Mouse (Mus musculus) hindbrain, embryonic 16.5 days (tissue): ENCODE data around the gene Exd2. TPM values are rescaled to one million over a fixed set of nuclear protein-coding genes. Genes with fewer than 3 reads are reported as not detected.

Source experiments
- ATAC-seq: fragments of 200-750 bp; cut with Nextera tagmentation; 2 replicates; pipeline ENCODE4 v1.8.0; 2017; ENCODE audit warnings: moderate TSS enrichment, moderate library complexity
- H3K27ac ChIP-seq: fragments of 300-500 bp; sonication (generic); 2 replicates; pipeline ENCODE4 v1.5.1; 2014; ENCODE audit warnings: low read depth, mild to moderate bottlenecking, control low read depth, low read length, moderate library complexity
- H3K27me3 ChIP-seq: fragments of 300-500 bp; sonication (generic); replicated peaks from 2 replicates; pipeline ENCODE4 v1.6.1; 2014; ENCODE audit warnings: low read length; ENCODE audit not compliant: control insufficient read depth, insufficient read depth
- H3K36me3 ChIP-seq: fragments of 300-500 bp; sonication (generic); 2 replicates; pipeline ENCODE4 v1.6.1; 2014; ENCODE audit warnings: mild to moderate bottlenecking, low read length, moderate library complexity, mixed read lengths; ENCODE audit not compliant: control insufficient read depth, insufficient read depth
- H3K4me1 ChIP-seq: fragments of 300-500 bp; sonication (generic); 2 replicates; pipeline ENCODE4 v1.6.1; 2014; ENCODE audit warnings: low read depth, low read length; ENCODE audit not compliant: control insufficient read depth, insufficient read depth
- H3K4me2 ChIP-seq: fragments of 300-500 bp; sonication (generic); 2 replicates; pipeline ENCODE4 v1.6.1; 2014; ENCODE audit warnings: mild to moderate bottlenecking, low read length, control low read depth, moderate library complexity
- H3K4me3 ChIP-seq: fragments of 300-500 bp; sonication (generic); 2 replicates; pipeline ENCODE4 v1.5.1; 2014; ENCODE audit warnings: mild to moderate bottlenecking, low read length, control low read depth, moderate library complexity
- H3K9ac ChIP-seq: fragments of 300-500 bp; sonication (generic); 2 replicates; pipeline ENCODE4 v1.6.1; 2014; ENCODE audit warnings: low read depth, mild to moderate bottlenecking, control low read depth, low read length, moderate library complexity
- H3K9me3 ChIP-seq: fragments of 300-500 bp; sonication (generic); 2 replicates; pipeline ENCODE4 v1.6.1; 2014; ENCODE audit warnings: mild to moderate bottlenecking, low read length, moderate library complexity; ENCODE audit not compliant: control insufficient read depth
- WGBS: fragments of 180-500 bp; shearing (Covaris S2); extraction: QIAGEN DNeasy Blood & Tissue Kit; methylation state at CpG from one replicate; pipeline ENCODE4 v1.1.7; 2014; 5-methylcytosine and 5-hydroxymethylcytosine counted together
- polyA plus RNA-seq: library from polyadenylated mRNA; unstranded; fragments of >200 nt; fragmentation: Nextera tagmentation; extraction: Ambion mirVana; gene quantifications from 2 replicates; pipeline ENCODE4 v1.2.1, GENCODE M21; 2015

Gene Exd2
- polyA plus RNA-seq, 1 experiment from 2014 or later: 45.0 TPM

DNA sequence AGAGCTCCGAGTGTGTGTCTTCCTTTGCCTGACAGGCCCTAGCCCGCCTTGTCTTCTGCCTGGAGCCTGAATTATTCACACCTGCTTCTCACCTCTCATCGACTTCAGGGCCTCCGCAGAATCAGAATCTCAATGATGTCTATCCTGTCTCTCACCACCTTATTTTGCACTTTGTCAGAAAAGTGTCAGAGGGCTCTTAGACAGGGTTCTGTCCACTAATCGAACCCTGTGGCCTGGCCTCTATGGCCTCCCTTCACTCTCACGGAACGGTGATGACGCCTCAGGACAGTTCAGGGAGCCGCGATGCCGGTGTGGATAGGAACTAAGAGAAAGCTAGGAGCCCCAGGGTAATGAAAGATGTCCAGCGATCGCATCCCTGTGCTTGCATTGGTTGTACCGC is 55.1 kb downstream of the Exd2 start, which contains the start of gene Galnt16:
Galnt16 (plus strand) TSS at position 301 of the 400 bp plus-strand sequence.
- peak within 1 kb of the TSS; percentile 71 for H3K4me2 ChIP-seq
- 4% methylated on average over 14 of the region's 14 CpGs for WGBS
- H3K9me3 ChIP-seq: no peaks in the 10 kb centered on the region
- peaks cover 6% of the 10 kb centered on the region for H3K27me3 ChIP-seq
- H3K9ac ChIP-seq: peak within 1 kb of the TSS; percentile 70
- no peaks in the 10 kb centered on the region for H3K36me3 ChIP-seq
- peak within 1 kb of the TSS; percentile 84 for H3K27ac ChIP-seq
- ATAC-seq: no peak
- peak within 1 kb of the TSS; percentile 67 for H3K4me3 ChIP-seq
- peaks cover 12% of the 10 kb centered on the region for H3K4me1 ChIP-seq

DNA sequence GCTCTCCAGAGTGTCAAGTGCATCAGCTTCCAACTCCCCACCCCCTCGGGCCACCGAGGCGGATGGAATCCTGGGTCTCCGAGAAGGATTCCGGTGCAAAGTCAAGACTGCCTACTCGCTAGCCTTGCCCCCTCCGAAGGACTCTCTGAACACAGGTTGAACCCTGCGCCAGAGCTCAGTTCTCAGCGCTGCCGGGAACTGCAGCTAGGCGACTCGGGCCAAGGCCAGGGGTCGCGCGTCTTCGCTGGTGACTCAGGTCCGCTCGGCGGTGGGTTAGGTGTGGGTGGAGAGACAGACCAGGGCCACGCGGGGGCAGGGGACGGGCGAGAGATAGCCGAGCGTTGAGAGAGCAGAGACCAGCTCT is 55.5 kb downstream of the Exd2 start:
- Histone ChIP-seq H3K27ac (peak overlapping the region; percentile 84), H3K9ac (peak overlapping the region; percentile 70), H3K4me1 (peaks cover 12% of the 10 kb centered on the region), H3K9me3 (no peaks in the 10 kb centered on the region), H3K27me3 (peaks cover 6% of the 10 kb centered on the region), H3K4me3 (peak overlapping the region; percentile 67), H3K36me3 (no peaks in the 10 kb centered on the region), H3K4me2 (peak overlapping the region; percentile 71)
- ATAC-seq: peak; percentile 58
- WGBS: 0% methylated on average over 19 of the region's 25 CpGs

DNA sequence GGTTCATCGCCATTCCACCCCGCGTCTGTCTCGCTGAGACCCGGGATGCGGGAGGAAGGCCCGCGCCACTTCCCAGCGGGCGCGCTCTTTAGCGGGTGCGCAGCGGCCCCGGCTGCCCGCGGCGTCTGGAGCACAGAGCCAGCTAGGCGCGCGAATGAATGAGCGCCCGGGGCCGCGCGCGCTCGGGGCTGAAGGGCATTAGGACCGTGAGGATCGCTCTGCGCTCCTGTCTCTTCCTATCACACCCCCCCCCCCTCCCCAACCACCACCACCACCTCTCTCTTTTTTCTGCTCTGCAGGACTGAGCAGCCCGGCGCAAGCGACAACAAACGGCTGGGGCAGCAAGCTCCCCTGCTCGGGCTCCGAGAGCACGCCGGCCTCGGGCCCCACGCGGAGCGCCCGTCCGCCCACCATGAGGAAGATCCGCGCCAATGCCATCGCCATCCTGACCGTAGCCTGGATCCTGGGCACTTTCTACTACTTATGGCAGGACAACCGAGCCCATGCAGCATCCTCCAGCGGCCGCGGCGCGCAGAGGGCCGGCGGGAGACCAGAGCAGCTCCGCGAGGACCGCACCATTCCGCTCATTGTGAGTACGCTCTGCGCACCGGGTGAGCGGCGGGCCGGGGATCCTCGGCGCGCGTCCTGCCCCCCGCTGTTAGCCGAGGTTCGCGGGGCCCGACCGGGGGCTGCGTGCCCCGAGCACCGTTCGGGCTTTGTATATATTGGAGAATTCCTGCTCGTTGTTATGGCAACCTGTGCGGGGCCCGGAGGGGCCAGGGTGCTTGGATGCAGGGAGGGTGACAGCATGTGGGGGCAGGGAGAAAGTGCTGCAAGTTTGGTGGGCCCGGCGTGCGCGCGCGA is 56.1 kb downstream of the Exd2 start:
- H3K27me3 ChIP-seq: peaks cover 6% of the 10 kb centered on the region
- WGBS: under 1% methylated on average over 81 of the region's 90 CpGs
- H3K4me2 ChIP-seq: peak overlapping the region; percentile 71
- H3K4me1 ChIP-seq: peaks cover 12% of the 10 kb centered on the region
- peak overlapping the region; percentile 67 for H3K4me3 ChIP-seq
- H3K36me3 ChIP-seq: no peaks in the 10 kb centered on the region
- peak overlapping the region; percentile 84 for H3K27ac ChIP-seq
- peak overlapping the region; percentile 70 for H3K9ac ChIP-seq
- peak; percentile 83 for ATAC-seq
- H3K9me3 ChIP-seq: no peaks in the 10 kb centered on the region

DNA sequence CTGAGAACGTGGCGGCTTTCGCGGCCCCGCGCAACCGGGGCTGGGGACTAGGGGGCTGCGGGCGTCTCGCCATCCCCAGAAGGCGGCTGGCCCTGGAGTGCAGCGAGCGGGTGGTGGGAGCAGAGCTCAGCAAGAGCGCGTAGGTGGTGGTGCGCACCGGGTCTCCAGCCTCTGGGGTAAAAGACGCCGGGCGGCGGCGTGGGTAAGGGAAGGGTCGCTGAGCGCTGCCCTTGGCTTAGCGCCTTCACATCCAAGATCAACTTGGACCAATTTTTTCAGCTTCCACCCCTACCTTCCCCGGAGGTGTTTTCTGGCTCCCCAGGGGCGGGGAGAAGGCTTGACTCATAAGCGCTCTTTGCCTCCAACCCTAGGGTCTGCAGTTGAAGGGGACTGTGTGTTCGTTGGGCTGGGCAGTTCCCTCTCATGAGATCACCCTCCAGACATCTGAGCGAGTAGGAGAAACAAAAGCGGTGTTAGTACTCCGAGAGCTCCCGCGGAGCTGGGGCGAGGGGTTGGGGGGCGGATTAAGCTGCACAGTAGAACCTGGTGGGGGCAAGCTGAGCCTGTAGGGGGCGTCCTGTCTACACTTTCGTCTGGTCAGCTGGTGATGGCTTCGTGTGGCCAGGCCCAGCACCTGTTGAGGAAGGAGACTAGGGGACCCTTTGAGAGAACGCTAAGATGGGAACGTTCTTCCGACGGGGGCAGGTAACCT is 56.9 kb downstream of the Exd2 start:
- under 1% methylated on average over 41 of the region's 43 CpGs for WGBS

DNA sequence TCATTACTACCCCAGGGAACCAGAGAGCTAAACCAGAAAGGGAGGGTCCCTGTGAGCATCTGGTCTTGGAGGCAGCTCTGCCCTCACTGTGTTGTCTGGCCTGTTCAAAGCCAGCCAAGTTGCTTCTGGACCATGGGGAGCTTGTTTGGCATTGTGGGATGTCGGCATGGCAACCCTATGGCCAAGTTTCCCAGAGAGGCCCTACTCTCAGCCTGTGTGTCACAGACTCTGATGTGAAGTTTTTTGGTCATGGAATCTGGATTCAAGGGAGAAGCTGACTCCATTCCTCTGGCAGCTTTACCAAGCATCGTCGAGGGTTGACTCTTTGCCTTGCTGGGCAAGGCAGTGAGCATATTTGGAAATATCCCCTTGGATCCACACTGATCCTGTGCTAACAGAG is 59.1 kb downstream of the Exd2 start:
- no peaks in the 10 kb centered on the region for H3K9me3 ChIP-seq
- 65% methylated on average over 3 of the region's 3 CpGs for WGBS
- ATAC-seq: peak; percentile 35; the same call in 1 of the 2 replicates
- H3K4me2 ChIP-seq: no peak overlapping the region
- H3K36me3 ChIP-seq: no peaks in the 10 kb centered on the region
- H3K4me1 ChIP-seq: peaks cover 19% of the 10 kb centered on the region
- H3K4me3 ChIP-seq: no peak overlapping the region
- no peak overlapping the region for H3K27ac ChIP-seq
- H3K27me3 ChIP-seq: peaks cover 1% of the 10 kb centered on the region
- H3K9ac ChIP-seq: no peak overlapping the region

More for the DNA sequence above, 56.9 kb downstream of the Exd2 start:
- Histone ChIP-seq H3K4me1 (peaks cover 12% of the 10 kb centered on the region), H3K9me3 (no peaks in the 10 kb centered on the region), H3K9ac (peak overlapping the region; percentile 70), H3K27me3 (peaks cover 6% of the 10 kb centered on the region), H3K27ac (peak overlapping the region; percentile 84), H3K36me3 (no peaks in the 10 kb centered on the region), H3K4me3 (peak overlapping the region; percentile 67), H3K4me2 (peak overlapping the region; percentile 71)
- ATAC-seq: peak; percentile 50

DNA sequence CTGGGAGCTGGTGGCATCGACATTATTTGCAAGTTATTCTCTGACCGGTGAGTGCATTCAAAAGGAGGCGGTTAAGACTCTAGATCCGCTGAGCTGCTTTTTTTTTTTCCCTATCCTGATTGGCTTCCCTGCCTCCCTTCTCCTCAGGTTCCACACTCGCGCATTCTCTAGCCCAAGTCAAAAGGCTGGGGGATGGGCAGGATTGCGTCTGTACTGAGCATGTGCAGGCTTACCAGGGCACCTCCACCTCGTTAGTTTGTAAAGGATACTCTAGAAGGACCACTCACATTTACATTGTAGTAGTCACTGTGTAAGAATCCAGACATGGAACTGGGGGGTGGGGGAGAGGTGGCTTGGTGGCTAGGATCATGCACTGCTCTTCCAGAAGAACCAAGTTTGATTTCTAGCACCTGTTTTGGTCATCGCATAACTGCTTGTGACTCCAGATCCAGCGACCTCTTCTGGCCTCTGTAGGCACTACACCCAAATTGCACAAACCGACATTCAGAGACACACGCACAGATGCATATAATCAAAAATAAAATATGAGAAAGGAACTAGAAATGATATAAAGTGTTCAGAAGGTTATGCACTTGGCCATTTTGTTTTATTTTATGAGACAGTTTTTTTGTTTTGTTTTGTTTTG is 61.5 kb downstream of the Exd2 start:
- no peak for ATAC-seq

DNA sequence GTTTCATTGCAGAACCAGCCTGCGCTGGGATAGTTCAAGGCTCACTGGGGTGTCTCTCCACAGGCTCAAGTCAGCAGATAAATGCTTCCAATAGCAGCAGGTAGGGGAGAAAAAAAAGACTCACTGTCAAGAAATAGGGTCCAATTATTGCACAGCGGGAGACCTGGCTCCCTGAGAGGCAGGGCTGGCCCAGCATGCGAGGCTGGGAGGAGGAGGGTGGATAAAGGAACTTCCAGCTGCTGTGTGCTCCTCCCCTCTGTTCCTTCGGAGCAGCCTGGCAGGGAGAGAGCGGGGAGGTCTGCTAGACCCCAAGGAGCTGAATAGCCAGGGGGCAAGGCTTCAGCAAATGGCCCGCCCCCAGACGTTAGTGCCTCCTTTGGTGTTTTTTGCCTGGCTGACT is 62.6 kb downstream of the Exd2 start:
- Histone ChIP-seq H3K4me1 (peaks cover 19% of the 10 kb centered on the region), H3K27me3 (no peaks in the 10 kb centered on the region), H3K27ac (0 out of 2 replicates have a peak overlapping the region, but pooled peaks have one; percentile 10), H3K4me3 (no peak overlapping the region), H3K9ac (no peak overlapping the region), H3K4me2 (no peak overlapping the region), H3K9me3 (no peaks in the 10 kb centered on the region), H3K36me3 (no peaks in the 10 kb centered on the region)
- 19% methylated on average over 7 of the region's 7 CpGs for WGBS
- ATAC-seq: peak; percentile 40; the same call in 1 of the 2 replicates

More for the DNA sequence above, 61.5 kb downstream of the Exd2 start:
- no peak overlapping the region for H3K27ac ChIP-seq
- peaks cover 24% of the 10 kb centered on the region for H3K4me1 ChIP-seq
- H3K9me3 ChIP-seq: no peaks in the 10 kb centered on the region
- WGBS: 31% methylated on average over 12 of the region's 12 CpGs
- H3K9ac ChIP-seq: no peak overlapping the region
- no peak overlapping the region for H3K4me3 ChIP-seq
- H3K4me2 ChIP-seq: no peak overlapping the region
- H3K36me3 ChIP-seq: no peaks in the 10 kb centered on the region
- no peaks in the 10 kb centered on the region for H3K27me3 ChIP-seq

DNA sequence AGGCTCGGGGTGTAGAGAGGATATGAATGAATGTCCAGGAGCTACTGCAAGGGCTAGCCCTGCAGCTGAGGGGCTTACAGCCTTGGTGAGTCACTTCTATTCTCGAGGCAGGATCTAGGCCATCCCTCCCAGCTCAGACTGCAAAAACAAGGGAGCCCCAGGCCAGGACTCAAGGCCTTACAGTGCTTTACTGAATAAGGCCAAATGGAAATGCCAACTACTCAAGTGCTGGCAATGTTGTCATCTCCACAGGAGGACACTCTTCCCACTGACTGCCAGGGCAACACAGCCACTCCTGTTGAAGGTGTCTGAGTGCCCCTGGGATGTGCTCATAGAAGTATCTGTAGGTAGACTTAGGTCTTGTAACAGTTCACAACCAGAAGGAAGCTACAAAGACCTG is 63.6 kb downstream of the Exd2 start:
- no peak for ATAC-seq
- H3K4me2 ChIP-seq: no peak overlapping the region
- no peaks in the 10 kb centered on the region for H3K27me3 ChIP-seq
- no peak overlapping the region for H3K27ac ChIP-seq
- H3K4me3 ChIP-seq: no peak overlapping the region
- H3K36me3 ChIP-seq: no peaks in the 10 kb centered on the region
- no peak overlapping the region for H3K9ac ChIP-seq
- peaks cover 16% of the 10 kb centered on the region for H3K4me1 ChIP-seq
- WGBS: 69% methylated on average over 2 of the region's 2 CpGs
- H3K9me3 ChIP-seq: no peaks in the 10 kb centered on the region
